Mouse (Mus musculus): Measurements from ENCODE around the gene Slx4ip.

Slx4ip gene

DNA sequence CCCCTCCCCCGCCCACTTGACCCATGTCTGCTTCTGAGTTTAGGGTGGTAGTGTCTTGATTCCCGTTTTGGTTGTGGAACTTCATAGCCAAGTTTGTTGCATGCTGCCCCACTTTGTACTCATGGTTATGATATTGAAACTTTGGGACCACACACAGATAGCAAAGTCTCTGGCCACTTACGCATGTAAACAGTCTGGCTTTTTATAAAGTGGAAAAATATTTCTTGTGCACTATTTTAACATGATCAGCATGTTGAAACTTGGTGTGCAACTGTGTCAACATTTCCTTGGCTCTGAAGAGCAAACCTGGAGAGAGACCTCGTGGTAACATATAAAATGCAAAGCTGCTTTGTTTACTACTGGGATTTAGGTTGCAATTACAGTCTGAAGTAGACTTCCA is 56.5 kb downstream of the Slx4ip start:
- in situ Hi-C loops (cut with MboI, MseI) = no loop called here

DNA sequence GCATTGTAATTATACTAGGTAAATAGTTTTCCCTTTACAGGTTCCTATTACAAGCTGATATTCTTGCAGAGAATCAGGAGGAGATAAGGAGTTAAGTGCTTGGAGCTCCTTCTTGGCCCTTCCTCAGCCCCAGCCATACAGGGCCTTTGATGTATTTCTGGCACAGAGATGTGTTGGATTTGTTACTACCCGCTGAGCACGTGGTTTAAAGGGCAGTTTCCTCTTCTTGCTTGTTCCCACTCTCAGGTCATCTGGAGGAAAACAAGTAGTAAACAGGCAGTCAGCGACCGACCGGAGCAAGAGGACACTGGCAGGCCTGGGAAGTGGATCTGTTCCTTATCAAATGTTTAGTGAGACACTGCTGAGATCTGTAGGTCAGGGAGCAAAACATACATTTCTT is 56.9 kb downstream of the Slx4ip start:
- in situ Hi-C loops (cut with MboI, MseI) = no loop called here

DNA sequence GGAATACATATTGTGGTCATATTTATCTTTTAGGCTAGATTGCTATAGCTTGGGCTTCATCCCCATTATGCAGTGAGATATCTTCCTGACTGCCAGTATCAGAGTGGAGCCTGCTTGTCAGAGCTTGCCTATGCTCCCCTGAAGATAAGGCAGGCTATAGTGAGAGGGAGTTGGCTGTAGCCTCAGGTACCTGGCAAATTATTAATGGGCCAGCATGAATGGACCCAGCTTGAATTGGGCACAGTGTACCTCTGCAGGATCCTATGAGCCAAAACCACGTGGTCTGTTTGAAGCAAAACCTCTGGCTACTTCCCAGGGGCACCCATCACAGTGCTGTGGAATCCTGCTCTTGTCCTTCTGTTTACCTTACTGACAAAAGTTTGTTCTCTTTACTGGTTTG is 61.2 kb downstream of the Slx4ip start:
- in situ Hi-C loops (cut with MboI, MseI) = no loop called here

DNA sequence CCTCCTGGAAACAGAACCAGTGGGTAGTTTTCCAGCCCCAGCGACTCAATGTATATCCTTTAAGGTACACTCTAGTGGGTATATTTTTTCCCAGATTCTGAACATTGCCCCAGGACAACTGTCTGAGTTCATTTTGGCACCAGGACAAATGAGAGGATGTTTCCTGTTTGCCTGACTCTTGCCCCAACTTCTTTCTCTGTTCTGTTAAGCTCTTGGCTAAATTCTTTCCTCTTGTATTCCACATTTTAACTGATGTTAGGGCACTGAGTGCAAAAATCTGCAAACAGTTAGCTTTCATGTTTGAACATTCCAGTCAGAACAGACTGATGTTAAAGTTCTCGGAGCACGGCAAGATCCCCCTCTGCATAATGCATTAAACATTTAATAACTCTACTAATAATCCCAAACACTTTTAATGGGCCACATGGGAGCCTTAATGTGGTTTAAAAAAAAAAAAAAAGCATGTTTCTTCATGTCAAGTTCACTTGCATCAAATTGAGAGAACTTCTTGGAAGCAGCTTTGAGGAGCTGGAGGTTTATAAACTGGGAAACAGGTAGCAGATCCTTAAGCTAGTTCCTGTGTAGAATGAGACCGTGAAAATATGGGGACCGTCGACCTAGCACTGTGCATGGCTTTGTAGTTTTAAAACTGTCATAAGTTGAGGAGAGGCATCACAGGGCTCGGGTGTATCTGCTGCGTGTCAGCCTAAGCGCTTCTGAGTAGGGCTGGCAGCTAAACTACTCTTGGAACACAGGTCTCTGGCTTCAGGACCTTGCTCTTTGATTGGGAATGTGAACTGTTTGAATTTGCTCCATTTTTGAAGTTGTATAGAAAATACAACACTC is 64.9 kb downstream of the Slx4ip start:
- in situ Hi-C loops (cut with MboI, MseI) = no loop called here

DNA sequence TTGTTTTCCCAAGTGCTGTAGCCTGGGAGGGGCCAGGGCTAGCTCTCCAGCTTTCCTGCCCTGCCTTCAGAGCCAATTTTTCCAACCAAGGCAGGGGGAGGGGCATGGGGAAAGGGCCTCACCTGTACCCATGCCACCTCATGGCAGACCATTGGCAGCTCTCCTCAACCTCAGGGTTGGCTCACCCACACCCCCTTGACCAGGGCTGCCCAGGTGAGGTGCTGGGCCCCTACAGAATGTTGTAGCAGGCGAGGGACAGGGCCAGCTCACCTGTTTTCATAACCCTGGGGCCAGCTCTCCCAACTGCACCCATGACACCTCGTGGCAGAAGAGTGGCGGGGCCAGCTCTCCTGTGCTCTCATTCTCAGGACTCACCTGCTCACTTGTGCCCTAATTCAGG is 67.7 kb downstream of the Slx4ip start:
- in situ Hi-C loops (cut with MboI, MseI) = no loop called here

DNA sequence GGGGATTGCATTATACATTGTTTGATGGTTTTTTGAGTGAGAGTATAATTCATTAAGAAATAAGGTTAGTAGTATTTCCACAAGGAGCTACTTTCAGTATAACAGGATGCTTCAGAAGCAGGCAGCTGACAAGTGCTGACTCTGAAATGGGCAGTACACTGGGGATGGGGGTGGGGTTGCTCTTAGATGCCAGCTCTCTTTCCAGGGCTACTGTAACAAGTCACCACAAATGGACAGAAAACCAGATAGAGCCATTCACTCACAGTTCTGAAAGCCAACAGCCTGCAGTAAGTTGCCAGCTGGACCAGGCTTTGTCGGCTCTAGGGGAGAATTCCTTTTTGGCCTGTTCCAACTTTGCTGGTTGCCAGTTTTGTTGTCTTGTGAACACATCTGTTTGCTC is 84.8 kb downstream of the Slx4ip start:
- in situ Hi-C loops (cut with MboI, MseI) = no loop called here

DNA sequence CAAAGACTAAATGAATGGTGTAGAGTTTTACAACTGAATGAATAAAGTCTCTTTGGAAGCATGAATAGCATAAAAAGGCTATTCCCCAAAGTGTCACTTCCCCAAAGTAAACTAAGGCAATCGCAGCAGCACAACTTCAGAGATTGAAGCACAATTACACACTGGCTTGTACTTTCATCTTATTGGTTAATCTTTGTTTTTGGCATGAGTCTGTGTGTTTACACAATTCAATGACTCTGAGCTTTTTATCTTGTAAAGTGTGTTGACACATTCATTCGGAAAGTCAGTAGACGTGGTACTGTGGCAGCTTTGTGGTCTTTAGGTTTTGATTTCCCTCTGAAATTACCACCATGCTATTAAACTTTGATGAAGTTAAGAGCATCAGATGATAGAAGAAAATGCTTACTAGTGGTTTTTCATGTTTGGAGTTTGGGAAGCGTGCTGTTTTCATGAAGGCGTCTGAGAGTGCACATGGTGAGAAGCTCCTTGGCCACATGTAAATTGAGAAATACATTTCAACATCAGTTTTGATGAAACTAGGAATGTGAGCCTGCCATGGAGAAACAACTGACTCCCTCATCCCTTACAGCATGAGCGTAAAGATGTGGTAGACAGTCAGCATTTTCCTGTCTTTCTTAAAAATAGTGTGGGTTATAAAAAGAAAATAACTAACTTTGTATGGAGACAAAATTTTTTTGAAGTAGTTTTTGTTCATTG is 88.2 kb downstream of the Slx4ip start:
- in situ Hi-C loops (cut with MboI, MseI) = no loop called here

DNA sequence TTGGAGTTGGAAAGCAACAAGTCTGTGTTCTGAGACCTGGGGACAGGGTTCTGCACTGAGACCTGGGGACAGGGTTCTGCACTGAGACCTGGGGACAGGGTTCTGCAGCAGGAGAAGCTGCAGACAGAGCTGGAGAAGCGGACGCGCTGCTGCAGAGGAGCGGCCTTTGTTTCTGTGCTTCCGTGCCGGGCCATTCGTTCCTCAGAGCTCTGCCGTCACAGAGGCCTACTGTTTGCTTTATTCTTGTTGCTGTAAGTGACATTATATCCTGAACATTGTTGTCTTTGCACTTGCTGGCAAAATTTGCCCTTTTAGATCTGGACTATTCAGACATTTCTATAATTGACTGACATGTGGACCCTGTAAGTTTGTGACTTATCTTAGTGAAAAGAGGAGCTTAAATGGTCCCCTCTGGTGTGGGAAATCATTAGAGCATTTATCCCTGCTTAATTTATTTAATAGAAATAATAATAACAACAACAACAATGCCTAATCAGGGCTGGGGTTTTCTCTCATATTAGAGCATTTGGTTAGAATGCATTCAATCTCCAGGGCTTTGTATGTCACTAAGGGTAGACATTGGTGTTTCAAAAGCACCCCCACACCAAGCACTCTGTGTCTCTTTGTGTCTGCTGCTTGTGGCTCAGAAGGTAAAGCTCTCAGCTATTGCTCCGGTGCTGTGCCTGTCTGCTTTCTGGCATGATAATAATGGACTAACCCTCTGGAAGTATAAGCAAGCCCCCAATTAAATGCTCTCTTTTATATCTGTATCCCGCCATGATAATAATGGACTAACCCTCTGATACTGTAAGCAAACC is 90.3 kb downstream of the Slx4ip start:
- in situ Hi-C loops (cut with MboI, MseI) = no loop called here

DNA sequence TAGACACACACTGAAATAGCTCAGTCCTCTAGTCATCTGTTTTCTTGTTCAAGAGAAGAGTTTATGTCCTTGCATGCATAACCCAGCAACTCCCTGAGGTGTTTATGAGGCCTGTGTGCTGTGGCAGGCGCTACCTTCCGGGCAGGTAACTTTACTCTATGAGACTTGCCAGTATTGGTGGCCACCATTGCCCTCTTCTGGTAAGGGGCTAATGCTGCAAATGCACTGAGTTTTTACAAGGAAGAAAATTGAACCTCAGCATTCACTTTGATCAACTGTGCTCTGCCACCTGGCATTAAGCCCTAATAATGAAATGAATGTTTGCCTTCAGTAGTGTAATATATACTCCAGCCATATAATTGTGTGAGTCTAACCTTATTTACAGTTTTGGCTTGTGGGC is 92.9 kb downstream of the Slx4ip start:
- in situ Hi-C loops (cut with MboI, MseI) = no loop called here

DNA sequence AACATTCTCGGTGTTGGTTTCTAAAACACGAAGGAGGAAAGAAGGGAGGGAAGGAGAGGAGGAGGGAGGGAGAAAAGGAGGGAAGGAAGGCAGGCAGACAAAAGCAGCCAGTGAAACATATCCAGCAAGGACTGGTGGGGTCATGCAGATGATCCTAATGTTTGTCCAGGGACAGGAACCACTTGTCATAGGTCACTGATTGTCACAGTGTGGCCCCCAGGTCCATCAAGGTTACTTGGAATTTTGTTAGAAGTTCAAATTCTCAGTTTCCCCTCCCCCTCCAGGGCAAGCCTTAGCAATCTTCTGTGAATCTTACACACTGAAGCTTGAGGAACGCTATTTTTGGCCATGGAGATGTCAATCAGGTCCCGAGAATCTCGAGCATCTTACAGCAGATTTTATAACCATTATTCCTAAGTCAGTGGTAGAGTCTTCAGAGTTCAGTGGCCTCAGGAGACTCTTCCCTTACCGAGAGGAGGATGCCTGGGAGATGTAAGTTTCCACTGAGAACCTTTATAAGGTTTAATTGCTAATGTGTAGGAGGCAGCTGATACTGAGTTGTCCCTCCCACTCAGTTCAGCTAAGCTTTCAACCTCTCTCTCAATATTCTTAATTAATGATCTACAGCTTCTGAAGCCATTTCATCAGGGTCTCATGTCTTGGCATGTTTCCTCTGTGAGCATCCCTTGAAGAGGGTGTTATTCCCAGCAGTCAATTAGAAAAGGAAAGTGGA is 95.1 kb downstream of the Slx4ip start:
- in situ Hi-C loops (cut with MboI, MseI) = no loop called here

DNA sequence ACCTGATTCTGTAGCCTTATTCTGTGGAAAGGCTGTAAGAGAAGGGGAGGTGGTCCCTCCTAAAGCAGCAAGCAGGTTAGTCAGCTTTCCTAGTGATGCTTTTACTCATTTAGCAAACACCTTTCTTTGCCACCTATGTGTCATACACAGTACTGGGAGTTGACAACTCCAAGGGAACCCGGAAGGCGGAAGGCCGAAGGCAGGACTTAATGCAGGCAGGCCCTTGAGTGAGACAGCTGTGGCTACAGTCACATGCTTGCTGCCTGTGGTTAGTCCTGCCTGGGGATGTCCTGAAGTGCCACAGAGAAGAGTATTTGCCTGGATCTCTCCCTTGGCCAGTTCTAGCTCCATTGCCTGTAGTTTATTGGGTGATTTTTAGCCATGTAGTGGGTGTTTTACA is 102.1 kb downstream of the Slx4ip start:
- in situ Hi-C loops (cut with MboI, MseI) = no loop called here

DNA sequence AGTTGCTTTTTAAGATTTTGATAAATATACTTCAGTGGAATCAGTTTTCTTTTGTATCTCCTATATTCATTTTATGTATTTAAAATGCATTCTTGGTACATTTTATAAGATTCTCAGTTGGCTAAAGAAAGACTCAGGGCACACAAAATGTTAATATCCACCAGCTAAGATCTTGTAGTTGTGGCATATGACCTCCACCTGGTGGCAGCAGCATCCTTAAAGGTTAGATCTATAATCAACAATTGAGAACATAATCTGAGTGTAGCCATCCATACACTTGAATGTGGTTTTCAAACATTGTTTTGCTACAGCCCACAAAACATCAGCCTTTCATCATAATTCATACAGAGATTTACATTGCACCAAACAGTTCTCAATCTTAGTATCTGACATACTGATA is 106.1 kb downstream of the Slx4ip start:
- in situ Hi-C loops (cut with MboI, MseI) = no loop called here

DNA sequence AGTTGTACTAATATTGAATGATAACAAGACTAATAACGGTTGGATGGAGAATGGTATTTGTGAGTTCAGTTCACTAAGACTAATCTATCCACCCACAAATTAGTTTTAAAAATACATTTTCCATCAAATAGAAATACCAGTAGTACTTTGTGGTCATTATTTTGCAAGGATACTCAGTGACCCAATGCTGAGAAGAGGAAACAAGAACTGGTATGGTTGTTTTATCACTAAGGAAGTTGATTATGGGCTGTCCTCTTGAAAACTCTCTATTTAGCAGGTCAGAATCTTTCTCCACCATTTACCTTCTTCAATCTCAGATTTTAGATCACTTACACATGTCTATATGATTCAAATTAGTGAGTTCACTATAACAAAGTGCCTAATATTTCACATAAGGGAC is 111.0 kb downstream of the Slx4ip start:
- in situ Hi-C loops (cut with MboI, MseI) = no loop called here

DNA sequence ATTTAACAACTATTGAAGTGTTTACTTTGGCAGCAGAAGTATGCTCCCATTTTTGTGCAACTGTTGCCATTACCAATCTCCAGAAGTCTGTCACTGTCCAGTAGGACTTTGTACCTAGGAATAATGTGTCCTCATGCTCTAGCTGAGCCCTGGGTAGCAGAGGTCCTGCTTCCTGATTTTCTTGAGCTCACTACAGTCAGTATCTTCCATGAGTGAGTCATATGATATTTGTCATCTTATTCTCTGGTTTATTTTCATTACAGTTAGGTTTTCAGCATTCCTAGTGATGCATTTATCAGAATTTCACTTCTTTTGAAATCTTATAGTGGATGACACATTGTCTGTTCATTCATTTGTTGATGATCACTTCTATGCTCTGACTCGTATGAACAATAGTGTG is 115.6 kb downstream of the Slx4ip start:
- in situ Hi-C loops (cut with MboI, MseI) = no loop called here

DNA sequence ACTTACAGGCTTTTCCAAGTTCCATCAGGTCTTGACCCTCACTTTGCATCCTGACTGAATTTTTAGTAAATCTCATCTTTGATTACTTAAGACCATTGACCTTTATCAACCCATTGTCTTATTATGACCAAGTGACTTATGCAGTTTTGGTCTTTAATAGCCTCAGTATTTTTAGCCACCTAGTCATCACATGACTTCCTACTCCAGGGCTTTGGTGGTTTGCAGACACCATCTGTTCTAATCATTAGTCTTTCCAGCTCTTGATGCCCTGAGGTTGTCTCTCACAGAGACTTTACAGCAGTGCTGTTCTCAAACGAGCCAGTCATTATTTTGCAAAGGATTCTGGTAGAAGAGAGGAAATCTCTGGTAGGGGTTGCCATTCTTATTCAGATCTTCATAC is 121.0 kb downstream of the Slx4ip start:
- in situ Hi-C loops (cut with MboI, MseI) = no loop called here

DNA sequence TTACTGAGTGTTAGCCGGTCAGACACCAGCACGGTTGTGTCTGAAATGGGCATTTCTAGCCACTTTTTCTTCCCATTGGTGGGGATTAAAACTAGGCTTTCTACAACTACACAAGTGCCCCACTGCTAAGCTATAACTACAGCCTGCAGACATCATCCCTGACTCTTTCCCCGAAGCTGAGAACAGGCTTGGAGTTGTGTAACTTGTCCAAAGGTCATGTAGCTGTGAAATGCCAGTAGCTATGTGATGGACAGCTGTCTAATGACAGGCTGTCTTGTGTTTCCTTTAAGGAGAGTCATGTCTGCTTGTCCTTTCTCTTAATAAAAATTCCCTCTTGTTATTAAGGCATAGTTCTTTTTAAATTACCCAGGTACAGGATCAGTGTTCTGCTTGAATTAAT is 122.1 kb downstream of the Slx4ip start:
- in situ Hi-C loops (cut with MboI, MseI) = no loop called here

DNA sequence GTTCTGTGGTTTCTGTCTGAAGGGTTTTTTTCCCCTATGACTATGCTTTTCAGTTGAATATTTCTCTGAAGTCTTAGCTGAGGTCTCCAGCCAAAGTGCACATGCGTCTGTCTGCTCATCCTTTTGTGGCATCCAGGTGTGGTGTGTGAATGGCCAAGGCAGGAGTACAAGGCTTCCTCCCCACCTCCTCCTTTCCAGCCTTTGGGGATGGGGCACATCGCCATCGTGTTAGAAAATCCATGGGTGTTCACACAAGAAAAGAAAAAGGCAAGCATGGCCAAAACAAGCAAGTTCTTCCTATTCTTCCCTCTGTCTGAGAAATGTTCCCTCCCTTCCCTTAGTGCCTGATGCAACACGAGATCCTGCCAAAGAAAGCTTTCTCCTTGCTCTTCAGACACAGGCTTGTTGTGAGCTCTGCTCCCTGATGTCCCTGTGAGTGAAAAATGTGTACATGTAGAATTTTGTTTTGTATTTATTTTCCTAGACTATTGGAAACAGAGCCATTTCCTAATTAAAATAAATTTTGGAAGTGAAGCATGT is 122.9 kb downstream of the Slx4ip start:
- in situ Hi-C loops (cut with MboI, MseI) = no loop called here

DNA sequence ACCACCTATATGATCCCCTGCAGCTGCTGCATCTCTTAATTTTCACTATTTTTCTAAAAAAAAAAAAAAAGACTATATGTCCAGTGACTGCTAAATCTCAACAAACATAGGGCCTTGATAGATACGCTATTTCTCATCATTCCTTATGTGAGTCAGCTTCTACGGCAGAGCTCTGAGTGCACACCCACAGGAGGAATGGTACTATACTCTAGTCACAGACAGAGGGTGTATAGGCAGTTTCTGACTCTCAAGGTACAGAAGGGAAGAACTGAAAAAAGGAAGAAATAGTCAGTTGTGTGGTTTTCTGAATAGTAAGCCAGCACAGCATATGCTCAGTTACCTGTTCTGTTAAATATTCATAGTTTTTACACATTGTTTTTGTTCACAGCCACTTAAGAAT is 123.4 kb downstream of the Slx4ip start:
- in situ Hi-C loops (cut with MboI, MseI) = no loop called here

DNA sequence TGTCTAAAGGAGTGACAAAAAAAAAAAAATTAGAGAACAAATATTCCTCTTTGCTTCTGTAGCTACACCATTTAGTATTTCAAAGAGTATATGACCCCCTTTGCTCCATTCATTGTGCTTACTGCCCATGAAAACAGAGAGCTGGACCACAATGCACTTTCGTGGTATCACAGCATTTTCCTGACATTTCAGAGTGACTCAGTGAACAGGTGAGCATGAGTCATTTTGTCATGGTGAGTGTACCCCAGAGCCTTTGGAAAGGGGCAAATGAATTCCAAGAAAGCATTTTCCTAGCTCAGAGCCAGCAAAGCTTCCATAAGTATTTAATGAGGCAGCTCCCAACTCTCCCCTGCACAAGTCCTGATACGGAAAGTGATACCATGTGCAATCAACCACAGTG is 153.1 kb downstream of the Slx4ip start:
- in situ Hi-C loops (cut with MboI, MseI) = no loop called here

DNA sequence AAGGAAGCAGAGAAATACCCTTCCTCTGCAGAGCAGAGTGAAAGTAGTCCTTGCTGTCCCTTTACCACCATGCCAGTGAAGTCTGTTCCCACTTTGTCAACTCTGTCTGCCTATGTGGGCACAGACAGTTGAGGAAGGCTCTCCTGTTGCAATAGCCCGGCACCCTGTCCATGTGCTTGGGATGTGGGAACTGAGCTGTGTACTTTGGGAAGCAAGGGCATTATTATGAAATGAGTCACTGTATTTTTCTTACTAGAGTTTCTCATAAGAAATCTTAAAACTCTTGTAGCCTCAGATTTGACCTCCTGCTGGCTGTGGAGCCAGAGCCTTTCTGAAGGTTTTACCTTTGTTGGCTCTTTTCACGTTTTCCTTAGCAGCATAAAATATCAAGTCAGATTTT is 158.3 kb downstream of the Slx4ip start:
- in situ Hi-C loops (cut with MboI, MseI) = no loop called here

DNA sequence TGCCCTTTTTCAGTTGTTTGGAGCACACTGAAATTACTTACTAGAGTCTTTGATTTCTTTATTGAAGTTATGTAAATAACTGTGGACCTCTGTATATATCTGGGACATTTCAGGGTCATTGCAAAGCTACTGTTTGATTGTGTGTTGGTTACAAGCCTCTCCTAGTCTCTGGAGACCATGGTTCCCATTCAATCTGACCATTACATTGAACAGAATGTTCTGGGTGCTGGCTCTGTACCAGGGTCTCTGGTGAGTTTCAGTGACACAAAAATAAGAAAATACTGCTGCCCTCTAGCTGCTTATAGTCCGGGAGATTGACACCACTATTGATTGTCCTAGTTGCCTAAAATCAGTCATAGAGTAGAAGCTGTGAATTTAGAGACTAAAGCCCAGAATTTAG is 158.9 kb downstream of the Slx4ip start:
- in situ Hi-C loops (cut with MboI, MseI) = no loop called here

DNA sequence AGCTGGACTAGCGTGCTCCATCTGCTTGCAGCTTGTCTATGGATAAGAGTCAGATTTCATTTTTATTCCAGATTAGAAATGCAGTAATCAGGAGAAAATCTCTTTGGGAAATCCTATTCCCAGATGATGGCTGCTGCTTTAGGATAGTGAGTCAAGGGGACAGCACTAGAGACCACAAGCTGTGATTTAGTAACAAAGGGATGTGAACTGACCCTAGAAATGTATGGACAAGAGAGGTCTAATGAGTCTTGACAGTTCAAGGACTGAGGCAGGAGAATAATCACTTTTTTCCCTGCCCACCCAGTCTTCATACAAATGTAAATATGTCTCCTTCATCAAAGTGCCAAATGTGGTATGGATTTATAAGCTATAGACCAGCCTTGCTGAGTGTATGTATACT is 172.8 kb downstream of the Slx4ip start:
- in situ Hi-C loops (cut with MboI, MseI) = no loop called here
